Mouse (Mus musculus): Measurements from ENCODE around the gene Arg1.
A peak's percentile ranks its signal among the peaks of the same experiment; 100 is the strongest.

Arg1 gene

GRCm38 (mm10) chr10:24926962-24927720 lies at the start of gene Arg1:
Gene Arg1, minus strand, starts transcription at chr10:24927484.
- DNase-seq (ENCODE audit: inconsistent age in 2 of 2, low spot score in 1 of 2), result no peak

- no peak for DNase-seq (ENCODE audit: inconsistent age in 2 of 2, low spot score in 1 of 2)
Observed at GRCm38 (mm10) chr10:24973845-24974514, 46.7 kb upstream of the Arg1 start.

- no peak for DNase-seq (ENCODE audit: inconsistent age in 2 of 2, low spot score in 1 of 2)
Observed at GRCm38 (mm10) chr10:24973385-24973784, 46.1 kb upstream of the Arg1 start.

- DNase-seq (ENCODE audit: inconsistent age in 2 of 2, low spot score in 1 of 2), result no peak
Observed at GRCm38 (mm10) chr10:24972923-24973322, 45.6 kb upstream of the Arg1 start.

- no peak for DNase-seq (ENCODE audit: inconsistent age in 2 of 2, low spot score in 1 of 2)
Observed at GRCm38 (mm10) chr10:24965821-24966550, 38.7 kb upstream of the Arg1 start.

DNA sequence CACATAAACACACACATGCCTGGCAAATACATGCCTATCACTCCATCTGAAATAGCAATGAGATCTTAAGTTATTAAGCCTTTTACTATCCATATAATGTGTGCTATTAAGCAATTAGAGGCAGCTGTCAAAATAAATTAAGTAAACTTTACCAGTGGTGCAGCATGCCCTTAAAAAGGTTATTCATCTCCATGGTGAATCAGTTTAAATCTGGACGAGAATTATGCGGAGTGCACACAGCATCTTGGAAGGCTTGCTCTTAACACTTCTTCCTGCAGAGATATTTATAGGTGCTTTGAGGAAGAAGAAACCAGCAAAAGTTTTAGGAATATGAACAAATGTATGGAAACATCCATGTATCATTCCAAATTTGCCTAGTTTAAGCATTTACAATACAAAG lies 34.6 kb upstream of the Arg1 start:
- DNase-seq (ENCODE audit: inconsistent age in 2 of 2, low spot score in 1 of 2), result no peak

GRCm38 (mm10) chr10:24961112-24961511 lies 33.8 kb upstream of the Arg1 start:
- peak in 1 of 2 experiments; percentile 72 for DNase-seq (ENCODE audit: inconsistent age in 2 of 2, low spot score in 1 of 2)

- peak; percentile 37 to 86 for DNase-seq (ENCODE audit: inconsistent age in 2 of 2, low spot score in 1 of 2)
Observed at GRCm38 (mm10) chr10:24959043-24959916, 32.0 kb upstream of the Arg1 start.

- peak in 1 of 2 experiments; percentile 57 for DNase-seq (ENCODE audit: inconsistent age in 2 of 2, low spot score in 1 of 2)
Observed at GRCm38 (mm10) chr10:24958280-24959042, 31.2 kb upstream of the Arg1 start.

GRCm38 (mm10) chr10:24953876-24954275 lies 26.6 kb upstream of the Arg1 start:
- no peak for DNase-seq (ENCODE audit: inconsistent age in 2 of 2, low spot score in 1 of 2)

DNA sequence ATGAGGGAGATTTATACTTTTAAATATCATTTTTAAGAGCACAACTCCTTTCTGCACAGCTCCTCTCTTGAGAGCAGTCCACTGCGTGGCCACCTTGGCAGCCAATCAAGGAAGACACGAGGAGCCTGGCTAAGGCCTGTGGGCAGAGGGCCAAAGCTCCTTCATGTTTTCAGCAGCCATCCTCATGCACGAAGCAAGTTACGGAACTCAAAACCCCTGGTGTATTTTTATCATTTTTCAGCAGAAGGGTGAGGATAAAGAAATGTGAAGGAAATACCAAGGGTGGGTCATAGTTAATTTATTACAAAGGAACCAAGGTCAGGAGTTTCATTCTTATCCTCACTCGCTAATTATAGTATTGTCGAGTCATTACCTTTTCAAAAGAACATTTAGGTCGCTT lies 25.3 kb upstream of the Arg1 start:
- DNase-seq (ENCODE audit: inconsistent age in 2 of 2, low spot score in 1 of 2), result peak in 1 of 2 experiments; percentile 52

GRCm38 (mm10) chr10:24951575-24951974 lies 24.3 kb upstream of the Arg1 start:
- DNase-seq (ENCODE audit: inconsistent age in 2 of 2, low spot score in 1 of 2), result no peak

DNA sequence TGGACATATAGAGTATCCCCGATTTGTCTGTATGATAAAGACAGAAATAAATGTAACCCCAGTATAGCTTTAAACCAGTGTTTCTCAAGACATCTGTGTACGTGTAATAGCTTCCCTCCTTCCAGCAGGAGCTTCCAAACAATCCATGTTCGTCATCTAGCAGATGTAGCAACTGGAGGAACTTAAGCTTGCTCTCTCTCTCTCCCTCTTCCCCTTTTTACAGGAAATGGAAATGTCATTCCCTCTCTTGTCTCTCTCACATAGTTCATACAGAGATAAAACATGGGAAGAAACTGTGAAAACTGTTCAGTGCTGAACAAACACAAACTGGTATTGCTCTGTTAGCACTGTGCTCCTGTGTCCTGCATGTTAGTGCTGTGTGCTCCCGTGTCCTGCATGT lies 22.9 kb upstream of the Arg1 start:
- DNase-seq (ENCODE audit: inconsistent age in 2 of 2, low spot score in 1 of 2), result no peak

DNA sequence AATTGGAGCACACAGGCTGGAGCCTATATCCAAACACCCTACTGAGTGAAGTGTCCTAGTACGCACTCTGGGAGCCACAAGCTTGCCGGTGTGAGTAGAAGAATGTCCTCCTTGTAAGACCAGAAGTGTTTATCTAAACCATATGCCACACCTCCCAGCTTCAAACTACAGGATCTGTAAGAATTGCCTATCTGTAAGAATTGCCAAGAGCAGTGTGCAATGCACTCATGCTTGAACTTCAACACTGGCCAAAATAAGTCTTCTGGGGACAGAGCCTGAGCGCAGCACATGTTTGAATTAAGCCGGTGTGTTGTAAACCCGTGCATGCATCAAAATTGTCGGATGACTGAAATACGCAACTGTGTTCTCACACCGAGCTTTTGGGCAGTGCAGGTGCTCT lies 21.0 kb upstream of the Arg1 start:
- DNase-seq (ENCODE audit: inconsistent age in 2 of 2, low spot score in 1 of 2), result no peak

DNA sequence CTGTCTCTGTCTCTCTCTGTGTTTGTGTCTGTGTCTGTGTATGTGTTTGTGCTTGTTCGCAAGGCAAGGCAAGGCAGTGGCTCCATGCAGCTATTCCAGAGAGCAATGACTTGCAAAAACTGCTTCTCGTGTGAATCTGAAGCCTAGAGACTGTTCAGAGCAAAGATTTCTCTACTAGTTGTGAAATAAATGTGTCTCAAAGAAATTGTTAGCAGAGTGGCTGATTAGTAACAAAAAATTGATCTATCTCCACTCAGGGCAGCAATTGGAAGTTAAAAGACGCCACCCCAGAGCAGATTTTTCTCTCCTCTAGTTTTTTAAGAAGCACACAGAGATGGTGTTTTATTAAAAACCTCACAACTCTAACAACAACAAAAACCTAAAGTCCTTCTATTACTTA lies 20.6 kb upstream of the Arg1 start:
- DNase-seq (ENCODE audit: inconsistent age in 2 of 2, low spot score in 1 of 2), result no peak

DNA sequence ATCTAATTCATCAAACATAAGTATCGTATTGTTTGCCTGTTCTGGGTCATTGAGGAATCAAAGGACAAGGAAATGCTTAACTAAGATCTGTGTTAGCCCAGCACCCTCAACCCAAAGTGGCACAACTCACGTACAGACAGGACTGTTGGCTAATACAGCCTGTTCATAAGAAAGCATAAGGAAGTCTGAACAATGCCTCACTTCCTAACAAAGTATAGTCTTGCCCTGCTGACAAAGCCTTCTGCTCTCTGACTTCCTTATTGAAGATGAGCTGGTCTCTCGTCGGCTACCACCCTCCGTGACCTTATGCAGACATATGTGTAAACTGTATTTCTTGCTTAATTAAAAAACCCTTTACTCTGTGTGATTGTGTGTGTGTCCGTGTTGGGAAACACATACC lies 2.9 kb upstream of the Arg1 start:
- DNase-seq (ENCODE audit: inconsistent age in 2 of 2, low spot score in 1 of 2), result no peak

DNA sequence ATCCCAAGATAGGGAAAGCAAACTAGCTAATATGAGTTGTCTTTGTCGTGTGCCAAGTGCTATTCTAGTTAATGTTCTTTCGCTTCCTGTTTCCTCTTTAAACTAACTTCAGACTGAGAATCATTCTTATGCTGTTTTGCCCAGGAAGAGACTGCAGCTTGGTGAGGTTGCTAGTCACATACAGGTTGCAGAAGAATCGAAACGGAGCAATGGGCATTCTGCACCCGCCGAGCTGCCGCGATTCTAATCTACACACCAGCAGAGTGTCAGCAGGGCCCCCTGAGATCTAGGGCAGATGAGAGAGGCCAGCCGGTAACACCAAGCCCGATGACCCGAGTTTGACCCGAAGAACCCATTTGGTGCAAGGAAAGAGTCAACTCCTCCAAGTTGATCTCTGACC lies 788 bp upstream of the Arg1 start:
- DNase-seq (ENCODE audit: inconsistent age in 2 of 2, low spot score in 1 of 2), result peak in 1 of 2 experiments; percentile 33

GRCm38 (mm10) chr10:24926380-24926779 lies 904 bp downstream of the Arg1 start:
- DNase-seq (ENCODE audit: inconsistent age in 2 of 2, low spot score in 1 of 2), result no peak

- DNase-seq (ENCODE audit: inconsistent age in 2 of 2, low spot score in 1 of 2), result no peak
Observed at GRCm38 (mm10) chr10:24924296-24924695, 3.0 kb downstream of the Arg1 start.

GRCm38 (mm10) chr10:24922977-24923376 lies 4.3 kb downstream of the Arg1 start:
- DNase-seq (ENCODE audit: inconsistent age in 2 of 2, low spot score in 1 of 2), result no peak

All from adrenal gland, adult (tissue).